Mouse (Mus musculus) forelimb bud, embryonic 11.5 days (tissue): ENCODE data around the gene Dock2.
A peak's percentile ranks its signal among the peaks of the same experiment; 100 is the strongest.
"Not testable (repeated sequence)": the region's sequence is repeated elsewhere in the genome, so short reads cannot be mapped to it uniquely, and the experiment has no call there.

ENCODE experiments used
- DNase-seq: peaks from one replicate; pipeline ENCODE4 v3.0.0-alpha.2; 2012; ENCODE audit warnings: low read depth, low spot score

Dock2 gene

GRCm38 (mm10) chr11:34291304-34291703 lies 492.4 kb downstream of the Dock2 start:
- DNase-seq, result no peak

DNA sequence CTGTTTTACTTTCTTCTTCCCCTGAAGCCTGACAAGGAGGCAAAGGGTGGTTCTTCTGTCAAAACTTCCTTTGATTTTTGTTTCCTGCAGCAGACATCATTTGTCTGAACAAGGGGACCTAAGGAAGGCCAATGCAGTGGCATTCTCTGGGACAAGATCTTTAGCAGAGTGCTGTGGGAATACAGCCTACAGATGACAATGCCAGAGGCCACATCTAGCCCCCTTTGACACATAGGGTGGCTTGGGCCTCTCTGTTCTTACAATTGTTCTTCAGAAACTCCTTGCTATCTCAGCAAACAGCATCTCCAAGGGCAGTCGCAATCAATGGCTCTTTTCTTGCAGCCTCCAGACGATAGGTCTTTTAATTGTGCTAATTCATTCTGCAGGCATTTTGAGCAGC lies 493.0 kb downstream of the Dock2 start:
- no peak for DNase-seq

DNA sequence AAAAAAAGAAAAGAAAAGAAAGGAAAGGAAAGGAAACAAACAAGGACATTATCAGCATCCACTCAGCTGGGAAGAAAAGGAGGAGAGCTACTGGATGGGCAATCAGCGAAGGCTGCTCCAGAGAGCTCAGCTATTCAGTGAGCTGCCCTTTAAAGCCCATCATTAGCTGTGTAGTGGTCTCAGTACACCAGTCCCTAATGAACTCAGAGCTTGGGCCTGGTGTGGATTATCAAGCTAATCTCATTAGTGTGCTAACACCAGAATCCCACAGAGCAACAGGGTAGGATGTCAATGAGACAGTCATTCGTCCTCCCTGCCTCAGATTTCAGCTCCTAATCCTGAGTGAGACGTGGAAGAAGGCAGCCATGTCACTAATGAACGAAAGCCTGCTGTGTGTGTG lies 493.4 kb downstream of the Dock2 start:
- DNase-seq, result no peak

GRCm38 (mm10) chr11:34284124-34284808 lies 499.4 kb downstream of the Dock2 start:
- DNase-seq, result peak; percentile 10

GRCm38 (mm10) chr11:34277047-34277445 lies 506.6 kb downstream of the Dock2 start:
- DNase-seq, result no peak

DNA sequence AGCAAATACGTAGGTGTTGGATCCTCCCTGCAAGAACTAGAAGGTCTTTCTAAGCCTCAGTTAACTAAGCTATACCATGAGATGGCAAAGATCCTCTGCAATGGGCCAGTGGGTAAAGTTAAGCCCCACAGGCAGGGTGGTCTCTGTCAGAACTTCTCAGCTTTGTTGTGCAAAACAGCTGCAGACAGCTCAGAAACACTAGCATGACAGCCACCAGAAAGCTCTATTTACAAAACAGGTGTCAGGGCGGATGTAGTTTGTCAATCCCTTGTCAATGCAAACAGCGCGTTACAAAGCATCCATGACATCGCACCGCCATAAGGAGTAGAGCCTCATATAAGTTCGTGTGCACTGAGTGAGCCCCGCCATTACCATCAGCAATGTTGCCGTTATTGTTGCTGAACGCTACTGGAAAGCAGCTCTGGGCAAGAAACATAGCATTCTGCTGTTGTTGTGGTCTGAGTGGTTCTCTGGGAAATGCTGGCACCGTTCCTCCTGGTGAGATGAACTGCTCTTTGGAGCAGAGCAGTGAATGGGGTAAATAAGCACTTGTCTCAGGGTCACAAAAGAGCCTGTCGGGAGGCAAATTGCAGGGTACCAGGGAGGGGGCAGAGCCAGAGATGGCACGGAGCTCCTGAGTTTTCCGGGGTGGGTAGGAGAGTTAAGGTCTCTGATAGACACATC lies 507.2 kb downstream of the Dock2 start:
- DNase-seq, result no peak

DNA sequence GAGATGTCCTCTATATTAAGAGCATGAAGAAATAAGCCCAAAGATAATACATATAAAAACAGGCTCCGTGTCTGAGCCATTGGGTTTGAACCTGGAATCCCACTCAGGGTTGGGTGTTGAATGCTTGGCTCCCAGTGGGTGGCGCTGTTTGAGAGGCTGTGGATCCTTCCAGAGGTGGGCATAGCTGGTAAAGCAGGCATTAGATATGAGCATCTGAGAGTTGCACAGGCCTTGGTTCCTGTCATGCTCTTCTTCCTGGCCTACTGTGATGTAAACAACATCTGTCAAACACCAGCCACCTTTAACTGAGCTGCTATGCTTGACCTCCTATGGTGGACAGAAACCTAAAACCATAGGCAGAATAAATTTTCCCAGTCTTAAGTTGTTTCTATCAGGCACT lies 507.8 kb downstream of the Dock2 start:
- no peak for DNase-seq

DNA sequence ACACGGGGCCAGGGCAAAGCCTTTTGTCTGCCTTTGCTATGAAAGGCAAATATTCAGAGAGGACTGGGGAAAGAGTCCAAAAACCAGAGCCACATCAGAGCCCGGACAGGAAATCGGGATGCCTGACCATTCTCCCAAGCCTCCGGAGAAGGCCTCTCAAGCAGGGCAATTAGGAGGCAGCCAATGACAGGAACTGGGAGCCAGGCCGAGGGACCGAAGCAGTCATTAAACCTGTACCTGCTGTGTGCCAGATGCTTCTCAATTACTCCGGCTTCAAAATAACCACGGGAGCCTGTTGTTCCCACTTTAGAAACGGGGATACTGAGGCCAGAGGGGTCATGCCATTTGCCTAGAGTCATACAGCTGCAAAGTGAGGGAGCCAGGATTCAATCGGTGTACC lies 511.7 kb downstream of the Dock2 start:
- peak; percentile 58 for DNase-seq

- DNase-seq, result no peak
Measured at GRCm38 (mm10) chr11:34264099-34264498, 519.6 kb downstream of the Dock2 start.

- no peak for DNase-seq
Measured at GRCm38 (mm10) chr11:34258849-34259469, 524.7 kb downstream of the Dock2 start.

DNA sequence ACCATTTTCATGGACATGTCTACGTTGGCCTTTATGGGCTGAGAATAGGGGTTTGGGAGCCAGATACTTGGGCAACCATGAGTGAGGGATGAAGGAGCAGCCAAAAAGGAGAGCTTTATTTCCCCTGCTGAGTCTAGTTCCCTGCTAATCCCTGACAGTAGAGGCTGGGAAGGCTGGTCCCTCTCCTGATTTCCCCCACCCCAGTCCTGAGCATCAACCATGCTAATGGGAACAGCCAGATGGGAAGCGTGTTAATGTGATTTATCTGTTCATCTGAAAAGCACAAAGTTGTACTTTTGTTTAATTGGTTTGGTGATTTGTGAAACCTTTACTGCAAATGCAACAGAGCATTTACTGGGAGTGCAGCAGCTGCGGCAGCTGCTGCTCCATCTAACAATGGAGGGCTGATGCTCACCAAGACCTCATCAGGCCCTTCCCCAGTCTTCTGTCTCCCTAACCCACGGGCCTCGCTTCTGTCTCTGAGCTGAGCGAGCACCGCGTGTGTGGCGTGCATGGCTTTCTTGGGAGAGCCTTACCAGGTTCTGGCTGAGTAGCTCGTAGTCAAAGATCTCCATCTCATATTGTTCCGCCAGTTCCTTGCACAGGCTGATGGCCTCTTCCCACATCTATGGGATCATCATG lies 526.0 kb downstream of the Dock2 start:
- DNase-seq, result no peak

DNA sequence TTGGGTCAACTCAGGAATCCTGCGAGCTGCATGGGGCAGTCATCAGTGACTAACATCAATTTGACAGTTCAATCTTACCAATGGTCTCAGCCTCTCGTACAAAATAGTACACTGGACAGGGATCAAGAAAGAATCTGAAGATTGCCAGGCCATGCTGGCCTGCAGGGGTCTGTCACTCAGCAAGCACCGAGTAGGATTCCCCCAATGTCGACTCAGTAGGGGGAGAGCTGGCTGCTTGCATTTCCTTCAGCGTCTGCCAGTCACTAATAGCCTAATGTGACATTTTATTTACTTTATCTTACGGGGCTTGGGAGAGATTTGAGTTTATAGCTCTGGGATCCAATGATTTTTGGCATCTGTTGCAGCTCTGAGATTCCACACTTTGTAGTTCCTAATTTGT lies 540.7 kb downstream of the Dock2 start:
- no peak for DNase-seq

DNA sequence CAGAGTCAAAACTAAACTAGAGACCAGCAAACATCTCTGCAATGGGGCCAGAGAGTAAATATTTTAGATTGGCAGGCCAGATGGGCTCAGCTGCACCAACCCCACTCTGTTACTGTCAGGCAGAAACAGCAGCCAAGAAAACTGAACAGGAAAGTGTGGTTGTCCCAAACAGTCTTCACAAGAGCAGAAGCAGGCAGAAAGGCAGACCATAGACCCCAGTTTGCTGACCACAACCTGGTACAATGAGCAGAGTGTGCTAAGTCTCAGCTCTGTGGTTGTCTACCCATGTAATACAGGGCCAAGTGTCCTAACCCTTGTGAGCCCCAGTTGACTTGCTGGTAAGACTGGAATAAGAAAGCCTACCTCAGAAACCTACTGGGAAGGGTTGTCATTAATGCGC lies 543.4 kb downstream of the Dock2 start:
- no peak for DNase-seq

- DNase-seq, result no peak
Measured at GRCm38 (mm10) chr11:34239691-34240090, 544.0 kb downstream of the Dock2 start.

GRCm38 (mm10) chr11:34236885-34237284 lies 546.8 kb downstream of the Dock2 start:
- no peak for DNase-seq

DNA sequence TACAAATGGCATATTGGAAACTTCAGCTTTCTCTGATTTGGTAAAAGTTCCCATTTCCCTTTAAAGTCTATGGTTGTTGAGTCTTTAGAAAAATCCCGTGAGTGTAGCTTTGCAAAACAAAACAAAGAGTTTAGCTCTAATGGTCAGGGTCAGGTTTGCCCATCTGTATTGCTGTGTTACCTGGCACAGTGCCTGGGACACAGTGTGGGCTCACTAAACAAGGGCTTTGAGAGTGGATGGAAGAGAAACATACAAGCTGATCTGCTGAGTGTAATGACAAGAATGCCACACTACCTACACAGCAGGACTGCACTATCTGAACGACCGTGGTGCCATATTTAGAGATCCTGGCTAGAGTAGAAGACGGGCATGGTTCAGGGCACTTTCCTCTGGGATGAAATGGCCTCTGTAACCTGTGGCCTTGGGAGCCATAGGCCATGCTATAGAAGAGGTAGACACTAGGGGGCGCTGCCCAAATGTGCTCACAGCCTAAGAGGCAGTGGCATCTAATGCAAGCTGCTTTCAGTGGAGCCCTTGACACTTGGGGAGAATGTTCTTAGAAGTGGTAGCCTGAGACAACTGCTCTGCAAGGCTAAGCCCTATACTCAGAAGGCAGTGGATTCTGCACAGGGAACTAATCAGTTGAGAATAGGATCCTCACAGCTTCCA lies 547.5 kb downstream of the Dock2 start:
- DNase-seq, result peak; percentile 57

DNA sequence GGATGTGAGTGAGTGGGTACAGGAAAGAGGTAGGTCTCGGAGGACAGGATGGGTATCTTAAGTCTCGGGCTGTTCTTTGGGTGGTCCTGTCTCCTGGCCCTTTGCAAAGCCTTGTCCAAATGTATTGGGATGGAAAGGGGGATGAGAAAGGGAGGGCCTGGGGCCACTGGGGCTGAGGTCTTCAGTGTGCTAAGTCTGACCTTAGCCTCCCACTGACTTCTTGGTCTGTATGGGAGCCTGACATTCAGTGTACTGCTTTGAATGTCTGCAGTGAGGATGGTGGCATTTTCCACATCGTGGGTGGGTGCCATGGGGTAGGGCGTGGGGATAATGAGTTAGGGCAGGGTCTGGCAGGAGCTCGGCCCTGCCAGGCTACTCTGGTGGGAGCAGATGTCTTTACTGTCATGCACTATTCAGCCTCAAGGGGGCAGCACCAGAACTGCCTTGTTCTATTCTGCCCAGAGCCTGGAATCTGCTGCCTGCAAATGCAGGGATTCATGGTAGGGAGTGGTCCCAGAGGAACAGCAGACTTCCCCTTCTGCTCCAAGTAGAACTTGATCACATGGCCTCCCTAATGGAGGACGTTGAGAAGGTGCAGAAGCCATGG lies 554.8 kb downstream of the Dock2 start:
- peak; percentile 78 for DNase-seq

DNA sequence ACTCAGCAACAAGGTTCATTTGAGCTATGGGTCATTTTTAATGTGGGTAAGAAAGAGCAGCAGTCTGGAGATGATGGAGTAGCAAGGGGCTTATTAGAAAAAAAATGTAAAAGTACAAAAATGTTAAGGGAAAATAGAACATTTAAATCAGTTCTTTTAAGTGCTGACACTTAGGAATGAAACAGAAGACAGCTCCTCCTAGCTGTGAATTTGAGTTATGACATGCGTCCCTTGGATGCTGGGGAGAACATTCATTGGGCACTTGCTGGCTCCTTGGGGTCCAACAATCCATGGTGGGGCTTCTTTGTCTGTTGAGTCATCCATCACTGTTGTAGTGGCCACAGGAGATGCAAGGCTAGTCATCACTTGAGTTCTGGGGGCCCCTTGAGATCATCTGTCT lies 556.5 kb downstream of the Dock2 start:
- no peak for DNase-seq

DNA sequence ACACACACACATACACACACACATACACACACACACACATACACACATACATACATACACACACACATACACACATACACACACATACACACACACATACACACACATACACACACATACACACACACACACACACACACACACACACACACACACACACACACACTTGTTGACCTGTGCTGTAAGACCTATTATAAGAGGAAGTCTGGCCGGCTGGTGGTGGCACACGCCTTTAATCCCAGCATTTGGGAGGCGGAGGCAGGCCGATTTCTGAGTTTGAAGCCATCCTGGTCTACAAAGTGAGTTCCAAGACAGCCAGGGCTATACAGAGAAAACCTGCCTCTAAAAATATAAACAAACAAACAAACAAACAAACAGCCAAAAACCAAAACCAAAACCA lies 563.1 kb downstream of the Dock2 start:
- not testable (repeated sequence) for DNase-seq

DNA sequence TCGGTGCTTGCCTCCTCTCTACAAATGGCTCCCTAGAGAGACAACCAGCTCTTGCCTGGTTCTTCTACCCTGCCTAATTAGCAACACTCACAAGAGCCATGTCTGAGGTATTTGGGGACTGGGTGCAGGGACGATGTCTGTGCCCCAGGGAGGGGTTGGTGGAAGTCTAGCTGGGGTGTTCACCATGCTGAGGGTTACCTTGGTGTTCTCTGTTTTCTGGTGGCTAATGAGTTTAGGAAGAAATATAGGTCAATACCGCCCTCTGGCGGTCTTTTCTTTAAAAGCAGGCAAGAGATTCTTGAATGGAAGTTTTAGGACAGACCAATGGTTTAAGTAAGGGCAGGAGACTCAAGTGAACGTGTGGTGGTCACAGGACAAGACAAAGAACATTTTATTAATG lies 570.8 kb downstream of the Dock2 start:
- peak; percentile 77 for DNase-seq

GRCm38 (mm10) chr11:34207989-34208388 lies 575.7 kb downstream of the Dock2 start, which contains the start of gene Foxi1:
TSS of gene Foxi1 (minus strand) at chr11:34208089.
- no peak for DNase-seq
